Mouse (Mus musculus) lung, embryonic 15.5 days (tissue): ENCODE data around the gene Ybx2. TPM values are rescaled to one million over a fixed set of nuclear protein-coding genes. Genes with fewer than 3 reads are reported as not detected.
"Not testable (repeated sequence)": the region's sequence is repeated elsewhere in the genome, so short reads cannot be mapped to it uniquely, and the experiment has no call there.

Source experiments
- ATAC-seq: fragments of 200-750 bp; cut with Nextera tagmentation; 2 replicates; pipeline ENCODE4 v1.8.0; 2017; ENCODE audit warnings: moderate number of reproducible peaks, borderline replicate concordance; ENCODE audit not compliant: low FRiP score, low TSS enrichment; ENCODE audit errors: extremely low read depth
- H3K27ac ChIP-seq: fragments of 300-500 bp; sonication (generic); 2 replicates; pipeline ENCODE4 v1.5.1; 2015; ENCODE audit warnings: moderate library complexity, mild to moderate bottlenecking, inconsistent platforms
- H3K27me3 ChIP-seq: fragments of 300-500 bp; sonication (generic); 2 replicates; pipeline ENCODE4 v1.6.1; 2015; ENCODE audit warnings: inconsistent platforms
- H3K36me3 ChIP-seq: fragments of 300-500 bp; sonication (generic); 2 replicates; pipeline ENCODE4 v1.6.1; 2015; ENCODE audit warnings: inconsistent platforms
- H3K4me1 ChIP-seq: fragments of 300-500 bp; sonication (generic); 2 replicates; pipeline ENCODE4 v1.6.1; 2015; ENCODE audit warnings: inconsistent platforms
- H3K4me2 ChIP-seq: fragments of 300-500 bp; sonication (generic); 2 replicates; pipeline ENCODE4 v1.6.1; 2015; ENCODE audit warnings: inconsistent platforms, mild to moderate bottlenecking, moderate library complexity
- H3K4me3 ChIP-seq: fragments of 300-500 bp; sonication (generic); 2 replicates; pipeline ENCODE4 v1.5.1; 2015; ENCODE audit warnings: mild to moderate bottlenecking, inconsistent platforms
- H3K9ac ChIP-seq: fragments of 300-500 bp; sonication (generic); 2 replicates; pipeline ENCODE4 v1.6.1; 2015; ENCODE audit warnings: inconsistent platforms
- H3K9me3 ChIP-seq: fragments of 300-500 bp; sonication (generic); 2 replicates; pipeline ENCODE4 v1.6.1; 2016; ENCODE audit warnings: inconsistent platforms
- WGBS: fragments of 180-500 bp; shearing (Covaris S2); methylation state at CpG from one replicate; pipeline ENCODE4 v1.1.7; 2015; 5-methylcytosine and 5-hydroxymethylcytosine counted together
- polyA plus RNA-seq: library from polyadenylated mRNA; unstranded; fragments of >200 nt; fragmentation: Nextera tagmentation; extraction: Ambion mirVana; gene quantifications from 2 replicates; pipeline ENCODE4 v1.2.1, GENCODE M21; 2015

Ybx2 gene
- polyA plus RNA-seq, 1 experiment from 2014 or later: 3.0 TPM

- Histone ChIP-seq H3K4me1 (peaks cover 5% of the 10 kb centered on the region), H3K36me3 (no peaks in the 10 kb centered on the region), H3K4me3 (no peak overlapping the region), H3K27ac (no peak overlapping the region), H3K4me2 (no peak overlapping the region), H3K9ac (no peak overlapping the region), H3K27me3 (peaks cover 1% of the 10 kb centered on the region; the same call in 1 of the 2 replicates), H3K9me3 (no peaks in the 10 kb centered on the region)
- no peak for ATAC-seq
- WGBS: 17% methylated on average over 4 of the region's 4 CpGs
Observed at GRCm38 (mm10) chr11:69929712-69930111, 5.9 kb upstream of the Ybx2 start.

- not testable (repeated sequence) for H3K36me3 ChIP-seq, ATAC-seq, H3K9ac ChIP-seq, H3K4me3 ChIP-seq, H3K27me3 ChIP-seq, H3K9me3 ChIP-seq, H3K27ac ChIP-seq, H3K4me2 ChIP-seq
- peaks cover 10% of the 10 kb centered on the region for H3K4me1 ChIP-seq
- WGBS: 81% methylated on average over 8 of the region's 8 CpGs
Observed at GRCm38 (mm10) chr11:69930176-69930575, 5.4 kb upstream of the Ybx2 start.

DNA sequence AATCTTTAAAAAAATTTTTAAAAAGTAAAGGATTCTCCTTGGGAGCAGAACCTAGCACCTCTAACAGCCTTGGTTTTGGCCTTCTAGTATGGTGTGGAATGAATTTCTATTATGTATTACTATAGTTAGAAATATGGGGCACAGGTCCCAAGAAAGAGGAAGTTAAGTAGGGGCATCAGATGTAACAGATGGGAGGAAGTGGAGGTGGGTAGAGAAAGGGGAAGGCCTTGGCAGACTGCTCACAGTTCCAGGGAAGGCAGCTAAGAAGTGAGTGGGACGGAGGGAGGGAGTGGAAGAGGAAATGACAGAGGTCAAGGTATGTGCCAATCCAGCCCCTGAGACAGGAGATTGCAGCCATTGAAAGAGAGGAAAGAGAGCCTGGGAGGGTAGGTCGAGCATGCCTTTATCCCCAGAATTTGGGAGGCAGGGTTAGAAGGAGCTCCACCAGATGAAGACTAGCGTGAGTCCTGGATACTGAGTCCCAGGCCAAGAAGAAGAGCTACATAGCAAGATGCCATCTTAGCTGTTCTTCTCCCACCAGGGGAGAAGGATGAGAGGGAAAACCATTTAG lies 4.5 kb upstream of the Ybx2 start:
- Histone ChIP-seq H3K4me3 (no peak overlapping the region), H3K27me3 (peaks cover 11% of the 10 kb centered on the region), H3K36me3 (no peaks in the 10 kb centered on the region), H3K27ac (no peak overlapping the region), H3K9me3 (no peaks in the 10 kb centered on the region), H3K4me1 (peaks cover 19% of the 10 kb centered on the region), H3K9ac (no peak overlapping the region), H3K4me2 (no peak overlapping the region)
- WGBS: 67% methylated on average over 3 of the region's 3 CpGs
- no peak for ATAC-seq

GRCm38 (mm10) chr11:69931769-69932168 lies 3.8 kb upstream of the Ybx2 start:
- peaks cover 26% of the 10 kb centered on the region for H3K4me1 ChIP-seq
- ATAC-seq: no peak
- H3K9ac ChIP-seq: no peak overlapping the region
- no peak overlapping the region for H3K4me2 ChIP-seq
- no peak overlapping the region for H3K27ac ChIP-seq
- peaks cover 19% of the 10 kb centered on the region for H3K27me3 ChIP-seq
- no peaks in the 10 kb centered on the region for H3K9me3 ChIP-seq
- 64% methylated on average over 8 of the region's 8 CpGs for WGBS
- H3K36me3 ChIP-seq: no peaks in the 10 kb centered on the region
- no peak overlapping the region for H3K4me3 ChIP-seq

DNA sequence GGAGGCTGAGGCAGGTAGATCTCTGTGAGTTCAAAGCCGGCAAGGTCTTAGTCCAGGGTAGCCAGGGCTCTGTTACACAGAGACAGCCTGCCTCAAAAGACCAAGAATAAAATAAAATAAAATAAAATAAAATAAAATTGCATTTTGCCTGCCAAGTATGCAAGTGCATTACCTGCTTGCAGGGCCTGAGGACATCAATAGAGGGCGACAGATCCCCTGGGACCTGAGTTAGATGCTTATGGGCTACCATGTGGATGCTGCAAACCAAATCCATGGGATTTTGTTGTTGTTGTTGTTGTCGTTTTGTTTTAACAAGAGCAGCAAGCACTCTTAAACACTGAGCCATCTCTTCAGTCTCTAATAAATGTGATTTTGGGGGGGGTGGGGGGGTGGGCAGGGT lies 3.3 kb upstream of the Ybx2 start:
- ATAC-seq: no peak
- Histone ChIP-seq H3K9me3 (no peaks in the 10 kb centered on the region), H3K4me1 (peaks cover 31% of the 10 kb centered on the region), H3K4me3 (no peak overlapping the region), H3K27me3 (peaks cover 23% of the 10 kb centered on the region), H3K9ac (no peak overlapping the region), H3K27ac (no peak overlapping the region), H3K4me2 (no peak overlapping the region), H3K36me3 (no peaks in the 10 kb centered on the region)
- 29% methylated on average over 3 of the region's 3 CpGs for WGBS

- no peak overlapping the region for H3K27ac ChIP-seq
- H3K4me1 ChIP-seq: peaks cover 34% of the 10 kb centered on the region
- H3K36me3 ChIP-seq: no peaks in the 10 kb centered on the region
- H3K27me3 ChIP-seq: peaks cover 32% of the 10 kb centered on the region
- no peak overlapping the region for H3K9ac ChIP-seq
- no peak overlapping the region for H3K4me2 ChIP-seq
- H3K9me3 ChIP-seq: no peaks in the 10 kb centered on the region
- 54% methylated on average over 4 of the region's 4 CpGs for WGBS
- H3K4me3 ChIP-seq: no peak overlapping the region
- no peak for ATAC-seq
Observed at GRCm38 (mm10) chr11:69933066-69933465, 2.5 kb upstream of the Ybx2 start.

DNA sequence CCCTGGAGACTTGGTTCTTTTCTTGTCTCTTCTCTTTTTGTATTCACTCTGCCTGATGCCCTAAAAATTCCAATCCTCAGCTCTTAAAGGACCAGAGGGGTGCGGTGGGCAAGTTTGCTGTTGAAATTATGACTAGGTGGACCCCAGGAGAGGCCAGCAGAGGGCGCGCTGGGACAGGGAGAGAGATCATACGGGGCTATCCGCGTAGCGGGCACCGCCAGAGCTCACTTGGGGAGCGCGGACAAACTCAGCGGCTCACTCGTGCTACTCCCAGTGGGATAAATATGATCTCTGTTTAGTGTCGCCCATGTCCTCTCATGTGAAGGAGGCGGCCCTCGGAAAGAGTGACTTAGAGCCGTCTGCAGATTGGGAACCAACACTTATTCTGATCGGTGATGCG lies 1.4 kb upstream of the Ybx2 start:
- Histone ChIP-seq H3K27ac (no peak overlapping the region), H3K36me3 (no peaks in the 10 kb centered on the region), H3K4me1 (peaks cover 34% of the 10 kb centered on the region), H3K27me3 (peaks cover 40% of the 10 kb centered on the region), H3K9ac (no peak overlapping the region), H3K9me3 (no peaks in the 10 kb centered on the region), H3K4me2 (peak overlapping the region; percentile 99), H3K4me3 (peak overlapping the region; percentile 15)
- peak; percentile 53; the same call in 1 of the 2 replicates for ATAC-seq
- WGBS: 0% methylated on average over 18 of the region's 18 CpGs

GRCm38 (mm10) chr11:69934681-69935080 lies 915 bp upstream of the Ybx2 start:
- Histone ChIP-seq H3K27ac (no peak overlapping the region), H3K9ac (no peak overlapping the region), H3K4me2 (peak overlapping the region; percentile 99), H3K4me3 (peak overlapping the region; percentile 15; the same call in 1 of the 2 replicates), H3K36me3 (no peaks in the 10 kb centered on the region), H3K27me3 (peaks cover 40% of the 10 kb centered on the region), H3K4me1 (peaks cover 34% of the 10 kb centered on the region), H3K9me3 (no peaks in the 10 kb centered on the region)
- 12% methylated on average over 6 of the region's 6 CpGs for WGBS
- ATAC-seq: no peak

DNA sequence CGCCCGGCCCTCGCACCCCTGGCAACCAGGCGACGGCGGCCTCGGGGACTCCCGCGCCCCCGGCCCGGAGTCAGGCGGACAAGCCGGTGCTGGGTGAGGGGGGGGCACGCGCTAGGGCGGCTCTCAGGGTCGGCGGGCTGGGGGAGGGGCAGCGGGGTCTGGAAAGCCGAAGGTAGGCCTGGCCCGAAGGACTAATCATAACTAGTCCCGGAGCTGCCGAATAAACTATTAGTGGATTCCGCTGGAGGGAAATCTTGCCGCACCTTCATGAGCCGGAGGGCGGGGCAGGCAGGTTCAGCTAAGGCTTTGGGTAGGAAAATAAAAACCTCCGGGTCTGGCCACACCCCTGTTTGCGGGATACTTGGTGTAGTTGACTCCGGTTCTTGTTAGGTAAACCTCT lies 560 bp downstream of the Ybx2 start:
- ATAC-seq: no peak
- H3K4me1 ChIP-seq: peaks cover 34% of the 10 kb centered on the region
- no peaks in the 10 kb centered on the region for H3K36me3 ChIP-seq
- H3K27me3 ChIP-seq: peaks cover 40% of the 10 kb centered on the region
- WGBS: 1% methylated on average over 30 of the region's 30 CpGs
- H3K9me3 ChIP-seq: no peaks in the 10 kb centered on the region
- H3K9ac ChIP-seq: peak overlapping the region; percentile 44
- H3K4me3 ChIP-seq: peak overlapping the region; percentile 53
- H3K4me2 ChIP-seq: peak overlapping the region; percentile 99
- H3K27ac ChIP-seq: no peak overlapping the region

- H3K27me3 ChIP-seq: peaks cover 40% of the 10 kb centered on the region
- H3K4me1 ChIP-seq: peaks cover 34% of the 10 kb centered on the region
- H3K9ac ChIP-seq: no peak overlapping the region
- H3K4me2 ChIP-seq: peak overlapping the region; percentile 99
- H3K27ac ChIP-seq: no peak overlapping the region
- peak overlapping the region; percentile 53 for H3K4me3 ChIP-seq
- ATAC-seq: no peak
- no peaks in the 10 kb centered on the region for H3K9me3 ChIP-seq
- no peaks in the 10 kb centered on the region for H3K36me3 ChIP-seq
- 22% methylated on average over 9 of the region's 9 CpGs for WGBS
Observed at GRCm38 (mm10) chr11:69936714-69937347, 1.2 kb downstream of the Ybx2 start.

- H3K9me3 ChIP-seq: no peaks in the 10 kb centered on the region
- ATAC-seq: no peak
- WGBS: 43% methylated on average over 4 of the region's 4 CpGs
- no peaks in the 10 kb centered on the region for H3K36me3 ChIP-seq
- peaks cover 40% of the 10 kb centered on the region for H3K27me3 ChIP-seq
- no peak overlapping the region for H3K27ac ChIP-seq
- peaks cover 34% of the 10 kb centered on the region for H3K4me1 ChIP-seq
- H3K4me2 ChIP-seq: peak overlapping the region; percentile 99; the same call in 1 of the 2 replicates
- H3K4me3 ChIP-seq: no peak overlapping the region
- H3K9ac ChIP-seq: no peak overlapping the region
Observed at GRCm38 (mm10) chr11:69937385-69937784, 1.8 kb downstream of the Ybx2 start.

GRCm38 (mm10) chr11:69937834-69938233 lies 2.2 kb downstream of the Ybx2 start:
- H3K36me3 ChIP-seq: no peaks in the 10 kb centered on the region; the same call in 1 of the 2 replicates
- no peaks in the 10 kb centered on the region for H3K9me3 ChIP-seq
- WGBS: 64% methylated on average over 5 of the region's 5 CpGs
- no peak overlapping the region for H3K4me2 ChIP-seq
- H3K27ac ChIP-seq: no peak overlapping the region
- no peak for ATAC-seq
- no peak overlapping the region for H3K4me3 ChIP-seq
- peaks cover 40% of the 10 kb centered on the region for H3K27me3 ChIP-seq
- peaks cover 34% of the 10 kb centered on the region for H3K4me1 ChIP-seq
- no peak overlapping the region for H3K9ac ChIP-seq
